Mouse (Mus musculus): ENCODE measurements around the gene Smim8.
"Not testable (repeated sequence)": the region's sequence is repeated elsewhere in the genome, so short reads cannot be mapped to it uniquely, and the experiment has no call there.

Smim8 gene

GRCm38 (mm10) chr4:34777677-34778527, at the start of gene Smim8:
TSS of gene Smim8 (minus strand) at chr4:34778423.
- in situ Hi-C loops (cut with MboI, MseI), result no loop called here

GRCm38 (mm10) chr4:34823901-34824300, 45.7 kb upstream of the Smim8 start:
- in situ Hi-C loops (cut with MboI, MseI), result no loop called here

DNA sequence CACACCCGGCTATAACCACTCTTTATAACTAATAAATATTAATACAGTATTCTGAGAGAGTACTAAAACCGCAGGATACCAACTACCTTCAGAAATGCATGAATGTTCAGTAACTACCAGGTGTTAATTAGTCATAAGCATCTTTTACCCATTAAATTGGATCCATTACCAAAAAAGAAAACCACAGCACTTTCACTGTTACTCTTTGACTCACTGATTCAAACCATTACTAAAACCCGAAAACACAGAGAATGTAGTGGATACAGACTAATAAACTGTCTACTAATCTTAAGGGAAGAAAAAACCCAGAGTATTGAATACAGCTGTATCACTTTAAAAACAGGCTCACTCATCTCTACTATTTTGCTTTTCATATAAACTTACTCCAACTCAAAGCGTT, 41.7 kb upstream of the Smim8 start:
- in situ Hi-C loops (cut with MboI, MseI), result no loop called here

DNA sequence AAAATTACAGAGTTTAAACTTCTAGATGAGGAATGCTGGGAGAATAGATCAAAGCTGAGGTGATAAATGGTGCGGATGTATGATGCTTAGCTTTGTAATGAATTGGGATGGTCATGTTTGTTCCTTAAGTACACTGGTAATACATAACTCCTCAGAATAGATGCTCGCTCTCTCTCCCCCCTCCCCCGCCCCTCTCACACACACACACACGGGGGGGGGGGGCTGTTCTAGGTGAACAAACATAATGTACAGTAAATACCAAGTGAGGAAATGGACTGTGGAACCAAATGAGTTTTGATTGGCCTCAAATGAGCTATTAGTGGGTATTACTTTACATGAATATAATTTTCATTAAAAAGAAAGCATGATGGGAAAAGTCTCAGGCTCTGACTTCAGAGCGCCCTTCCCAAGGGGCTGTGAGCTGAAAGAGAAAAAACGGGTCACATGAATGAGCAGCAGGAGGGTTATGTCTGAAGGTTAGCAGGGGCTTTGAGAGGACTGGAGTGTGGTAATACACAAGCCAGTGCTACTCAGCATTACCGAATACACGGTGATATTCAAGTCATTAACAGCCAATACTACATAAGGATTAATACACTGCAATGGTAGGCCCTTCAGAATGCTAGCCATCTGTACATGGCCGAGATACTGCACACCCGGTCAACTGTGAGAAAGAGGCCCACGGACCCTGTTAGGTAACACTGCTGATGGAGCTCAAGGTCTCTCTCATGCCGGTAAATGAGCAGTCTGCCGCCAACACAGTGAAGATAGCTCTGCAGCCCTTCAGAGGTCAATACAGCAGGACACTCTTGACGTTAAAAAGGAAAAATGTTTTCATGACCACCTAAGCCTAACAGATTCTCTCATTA, 23.2 kb upstream of the Smim8 start:
- in situ Hi-C loops (cut with MboI, MseI), result no loop called here

DNA sequence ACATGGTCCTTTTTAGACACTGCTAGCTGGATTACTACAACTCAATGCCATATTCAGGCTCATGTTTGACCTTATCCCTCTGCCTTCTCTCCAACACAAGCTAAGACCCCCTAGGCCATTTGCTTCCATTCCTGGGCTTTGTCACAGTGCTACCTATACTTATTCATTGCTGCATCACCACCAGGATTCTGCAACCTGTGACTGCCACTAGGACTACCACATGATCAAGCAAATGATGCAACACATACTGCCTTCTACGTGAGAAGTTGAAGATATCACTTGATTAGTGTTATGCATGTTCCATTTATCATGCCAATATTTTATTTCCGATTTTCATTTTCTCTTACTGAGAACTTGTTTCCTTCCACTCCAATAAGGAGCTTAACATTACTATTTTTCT, 19.8 kb upstream of the Smim8 start:
- in situ Hi-C loops (cut with MboI, MseI), result no loop called here

- in situ Hi-C loops (cut with MboI, MseI), result no loop called here
Measured at GRCm38 (mm10) chr4:34797294-34797983, 19.2 kb upstream of the Smim8 start.

- in situ Hi-C loops (cut with MboI, MseI), result no loop called here
Measured at GRCm38 (mm10) chr4:34796294-34796693, 18.1 kb upstream of the Smim8 start.

DNA sequence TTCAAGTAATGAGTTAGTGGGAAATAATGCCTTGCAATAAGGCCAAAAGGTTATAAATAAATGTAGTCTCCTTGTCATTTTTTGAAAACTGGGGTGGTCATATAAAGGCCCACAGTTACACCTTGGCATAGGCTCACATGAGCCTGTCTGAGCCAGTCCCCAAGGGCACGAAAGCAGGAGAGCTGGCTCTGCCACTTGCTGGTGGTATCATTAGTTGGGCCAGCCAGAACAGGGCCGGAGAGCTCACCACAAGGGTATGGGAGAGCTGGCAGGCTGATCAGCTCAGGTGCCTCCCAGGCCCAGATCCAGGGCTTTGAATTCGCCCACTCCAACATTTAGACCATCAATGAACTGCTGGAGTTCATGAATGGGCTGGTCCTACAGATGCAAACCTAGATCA, 8.3 kb upstream of the Smim8 start:
- in situ Hi-C loops (cut with MboI, MseI), result no loop called here

- in situ Hi-C loops (cut with MboI, MseI), result no loop called here
Measured at GRCm38 (mm10) chr4:34785646-34786045, 7.4 kb upstream of the Smim8 start.

DNA sequence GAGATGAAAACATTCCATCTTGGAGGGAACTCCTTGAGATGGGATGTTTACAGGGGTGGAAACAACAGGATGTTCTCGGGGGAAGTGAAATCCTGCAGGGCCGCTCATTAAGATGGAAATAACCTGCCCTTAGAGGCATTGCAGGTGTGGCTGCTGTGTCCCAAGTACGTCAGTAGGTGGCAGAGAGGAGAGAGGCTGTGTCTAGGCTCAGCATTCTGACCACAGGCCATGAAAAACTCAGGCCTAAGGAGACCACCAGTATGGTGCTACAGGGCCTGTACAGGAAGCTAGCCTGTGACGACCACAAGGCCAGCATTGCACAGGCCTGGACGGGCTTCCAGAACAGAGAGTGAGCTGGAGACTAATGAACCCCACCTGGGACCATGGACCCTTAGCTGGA, 6.6 kb upstream of the Smim8 start:
- in situ Hi-C loops (cut with MboI, MseI), result no loop called here

DNA sequence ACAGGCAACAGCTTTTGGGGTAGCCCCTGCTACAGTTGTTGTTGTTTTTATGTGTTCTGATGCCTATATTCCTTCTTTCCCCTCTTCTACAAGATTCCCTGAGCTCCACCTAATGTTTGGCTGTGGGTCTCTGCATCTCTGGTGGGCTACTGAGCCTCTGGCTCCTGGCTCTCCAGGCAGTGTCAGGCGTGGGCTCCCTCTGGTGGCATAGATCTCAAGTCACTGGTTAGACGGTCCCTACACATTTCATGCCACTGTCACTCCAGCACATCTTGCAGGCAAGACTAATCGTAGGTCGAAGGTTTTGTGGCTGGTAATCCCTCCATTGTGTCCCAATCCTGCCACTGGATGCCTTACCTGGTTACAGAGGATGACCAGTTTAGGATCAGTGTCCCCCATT, 4.5 kb upstream of the Smim8 start:
- in situ Hi-C loops (cut with MboI, MseI), result no loop called here

DNA sequence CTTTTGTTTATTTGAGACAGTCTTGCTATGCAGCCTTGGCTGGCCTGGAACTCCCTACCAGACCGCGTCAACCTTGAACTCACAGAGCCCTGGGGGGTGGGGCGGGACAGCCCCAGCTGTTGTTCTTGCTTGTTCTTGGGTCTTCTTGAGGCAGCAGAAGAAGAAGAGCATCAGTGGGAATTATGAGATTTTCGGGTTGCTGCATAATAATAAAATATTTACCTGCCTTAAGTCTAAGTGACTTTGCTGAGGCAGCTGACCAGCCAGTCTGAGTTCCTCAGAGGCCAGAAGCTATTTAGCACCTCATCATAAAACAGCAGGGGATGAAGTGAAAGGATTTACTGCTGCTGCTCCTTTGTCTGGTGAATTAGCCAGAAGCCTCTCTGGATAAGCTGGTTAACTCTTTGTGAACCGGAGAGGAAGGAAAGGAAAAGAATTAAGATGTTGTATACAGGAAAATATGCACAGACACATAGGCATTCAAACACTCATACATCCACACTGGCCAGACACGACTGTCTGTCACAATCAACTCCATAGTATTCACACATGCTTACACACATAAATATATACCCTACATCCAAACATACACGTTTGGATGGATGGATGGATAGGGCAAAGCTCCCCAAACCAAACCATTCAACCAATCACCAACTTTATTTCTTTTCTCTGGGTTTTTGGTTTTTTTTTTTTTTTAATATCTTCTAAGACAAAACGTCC, 6.4 kb downstream of the Smim8 start:
- in situ Hi-C loops (cut with MboI, MseI), result no loop called here

- in situ Hi-C loops (cut with MboI, MseI), result no loop called here
Measured at GRCm38 (mm10) chr4:34756163-34756562, 22.1 kb downstream of the Smim8 start, which contains the start of gene Gm136. TSS of gene Gm136 (minus strand) at chr4:34756263.

GRCm38 (mm10) chr4:34749236-34749635, 29.0 kb downstream of the Smim8 start:
- in situ Hi-C loops (cut with MboI, MseI), result no loop called here

DNA sequence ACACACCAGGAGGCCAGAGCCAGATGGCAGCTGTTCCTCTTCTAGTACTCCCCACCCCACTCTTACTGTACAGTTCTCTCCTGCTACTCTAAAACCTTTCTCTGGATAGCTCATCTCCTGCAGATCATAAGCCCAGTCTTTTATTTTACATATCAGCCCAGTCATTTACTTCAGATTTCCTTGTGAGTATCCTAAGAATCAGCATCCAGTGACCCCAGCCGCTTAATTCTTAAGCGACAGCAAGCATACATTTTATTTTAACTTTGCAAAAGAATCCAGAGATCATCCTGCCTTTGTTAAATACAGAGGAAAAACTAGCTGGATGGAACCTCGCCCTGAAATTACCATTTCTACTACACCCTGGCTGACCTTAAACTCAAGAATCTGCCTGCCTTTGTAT, 43.8 kb downstream of the Smim8 start:
- in situ Hi-C loops (cut with MboI, MseI), result no loop called here

DNA sequence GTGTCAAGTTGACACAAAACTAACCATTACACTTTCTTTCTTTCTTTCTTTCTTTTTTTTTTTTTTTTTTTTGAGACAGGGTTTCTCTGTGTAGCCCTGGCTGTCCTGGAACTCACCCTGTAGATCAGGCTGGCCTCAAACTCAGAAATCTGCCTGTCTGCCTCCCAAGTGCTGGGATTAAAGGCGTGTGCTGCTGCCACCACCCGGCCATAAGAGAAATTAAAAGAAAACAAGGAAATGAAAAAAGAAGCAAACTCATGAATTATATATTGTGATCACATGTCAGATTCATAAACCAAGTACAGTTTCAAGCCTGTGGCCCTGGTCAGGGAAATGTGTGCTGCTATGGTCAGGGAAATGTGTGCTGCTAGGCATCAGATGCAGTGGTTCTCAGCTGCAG, 44.8 kb downstream of the Smim8 start:
- in situ Hi-C loops (cut with MboI, MseI), result not testable (repeated sequence)

- in situ Hi-C loops (cut with MboI, MseI), result no loop called here
Measured at GRCm38 (mm10) chr4:34729851-34730341, 48.3 kb downstream of the Smim8 start, which contains the start of gene Cfap206. TSS of gene Cfap206 (minus strand) at chr4:34730206.

DNA sequence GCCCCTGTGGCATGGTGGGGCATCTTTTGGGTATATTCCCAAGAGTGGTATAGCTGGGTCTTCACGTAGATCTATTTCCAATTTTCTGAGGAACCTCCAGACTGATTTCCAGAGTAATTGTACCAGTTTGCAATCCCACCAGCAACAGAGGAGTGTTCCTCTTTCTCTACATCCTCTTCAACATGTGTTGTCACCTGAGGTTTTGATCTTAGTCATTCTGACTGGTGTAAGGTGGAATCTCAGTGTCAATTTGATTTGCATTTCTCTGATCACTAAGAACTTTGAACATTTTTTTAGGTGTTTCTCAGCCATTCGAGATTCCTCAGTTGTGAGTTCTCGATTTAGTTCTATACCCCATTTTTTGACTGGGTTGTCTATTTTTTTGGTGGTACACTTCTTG, 52.5 kb downstream of the Smim8 start:
- in situ Hi-C loops (cut with MboI, MseI), result not testable (repeated sequence)

DNA sequence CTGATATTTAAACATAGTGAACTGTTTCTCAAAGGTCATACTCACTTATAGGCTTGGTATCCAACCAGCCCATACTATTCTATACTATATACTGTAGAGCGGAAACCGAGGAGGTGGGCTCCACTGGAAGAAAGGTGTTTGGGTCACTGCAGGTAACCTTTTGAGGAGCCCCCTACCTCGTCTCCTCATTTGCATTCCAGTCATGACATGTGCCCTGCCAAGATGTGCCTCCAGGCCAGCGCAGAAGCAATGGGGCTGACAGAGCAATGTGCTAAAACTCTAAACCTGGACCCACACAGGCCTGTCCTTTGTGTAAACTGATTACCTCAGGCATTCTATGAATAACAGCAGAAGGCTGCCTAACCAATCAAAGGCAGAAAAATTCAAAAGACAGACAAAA, 53.9 kb downstream of the Smim8 start:
- in situ Hi-C loops (cut with MboI, MseI), result no loop called here

DNA sequence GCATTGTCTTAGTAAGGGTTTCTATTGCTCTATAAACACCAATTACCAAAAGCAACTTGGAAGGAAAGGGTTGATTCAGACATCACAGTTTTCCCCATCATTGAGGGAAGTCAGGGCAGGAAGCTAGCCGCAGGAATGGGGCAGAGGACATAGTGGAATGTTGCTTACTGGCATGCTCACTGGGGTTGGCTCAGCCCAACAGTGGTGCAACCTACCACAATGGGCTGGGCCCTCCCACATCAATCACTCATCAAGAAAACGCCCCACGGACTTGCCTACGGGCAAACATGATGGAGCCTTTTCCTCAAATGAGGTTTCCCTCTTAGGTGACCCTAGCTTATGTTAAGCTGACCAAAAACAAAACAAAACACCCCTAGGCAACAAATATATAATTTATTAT, 55.0 kb downstream of the Smim8 start:
- in situ Hi-C loops (cut with MboI, MseI), result no loop called here

Data from regulatory T cell (primary cell).